Mouse (Mus musculus): ENCODE measurements around the gene Olfr104-ps. TPM values are rescaled to one million over a fixed set of nuclear protein-coding genes. Genes with fewer than 3 reads are reported as not detected.

Gene Olfr104-ps
- total RNA-seq (2023): not detected in 2 replicates

DNA sequence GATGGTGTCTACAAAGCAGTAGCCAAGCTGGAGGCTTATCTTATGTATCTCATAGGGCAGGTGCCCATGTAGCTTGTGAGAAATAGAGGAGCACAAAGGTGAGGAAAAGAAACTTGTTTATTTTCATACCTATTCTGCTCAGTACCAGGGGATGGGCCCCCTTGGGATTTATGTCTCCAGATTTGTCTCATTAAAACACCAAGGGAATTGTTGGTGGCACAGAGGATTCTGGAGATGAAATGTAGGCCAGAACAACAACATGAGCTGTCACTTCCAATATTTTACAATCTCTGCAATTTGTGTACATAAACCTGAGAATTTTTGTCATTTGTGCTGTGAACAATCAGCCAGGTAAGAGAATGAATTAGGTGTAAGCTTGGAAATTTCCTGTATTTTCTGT is at the start of gene Olfr104-ps:
Gene Olfr104-ps, plus strand, starts transcription at position 301 of the 400 bp plus-strand sequence.

DNA sequence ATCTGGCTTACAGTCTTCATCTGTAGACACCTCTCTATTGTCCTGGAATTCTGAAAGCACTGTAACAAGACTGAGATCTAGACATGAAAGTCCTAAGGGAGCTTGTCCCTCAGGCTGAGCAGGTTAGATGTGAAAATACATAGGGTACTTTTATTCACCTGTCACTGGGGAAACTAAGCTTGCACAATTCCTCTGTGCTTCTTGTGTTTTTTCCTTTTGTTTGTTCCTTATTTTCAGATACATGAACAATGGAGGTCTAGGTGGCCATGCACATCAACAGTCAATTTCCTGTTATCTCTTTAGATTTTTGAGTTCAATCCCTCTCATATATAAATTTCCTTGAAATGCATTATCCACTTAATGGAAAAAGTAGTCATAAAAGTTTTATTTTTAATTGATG is 42.4 kb upstream of the Olfr104-ps start, which contains the start of gene Olfr102:
Gene Olfr102, minus strand, starts transcription at position 101 of the 400 bp plus-strand sequence.

DNA sequence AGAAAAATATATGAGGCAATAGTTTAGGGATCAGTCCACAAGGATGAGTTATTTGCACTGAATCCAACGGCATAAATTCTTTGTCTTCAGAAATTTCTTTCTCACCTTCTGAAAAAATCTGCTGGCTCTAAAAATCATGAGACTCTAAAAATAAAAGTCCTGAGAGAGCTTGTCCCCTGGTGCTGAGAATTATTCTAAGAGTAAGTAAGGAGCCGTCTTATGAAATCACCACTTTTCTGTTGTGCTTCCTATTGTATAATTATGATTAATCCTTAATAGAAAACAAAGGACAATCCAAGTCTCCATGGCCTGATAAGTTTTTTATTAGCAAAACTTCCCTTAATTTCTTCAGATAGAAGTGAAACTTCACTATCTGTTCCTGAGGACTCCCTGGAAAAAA is 19.8 kb upstream of the Olfr104-ps start, which contains the start of gene Olfr103:
Gene Olfr103, minus strand, starts transcription at position 101 of the 400 bp plus-strand sequence.

DNA sequence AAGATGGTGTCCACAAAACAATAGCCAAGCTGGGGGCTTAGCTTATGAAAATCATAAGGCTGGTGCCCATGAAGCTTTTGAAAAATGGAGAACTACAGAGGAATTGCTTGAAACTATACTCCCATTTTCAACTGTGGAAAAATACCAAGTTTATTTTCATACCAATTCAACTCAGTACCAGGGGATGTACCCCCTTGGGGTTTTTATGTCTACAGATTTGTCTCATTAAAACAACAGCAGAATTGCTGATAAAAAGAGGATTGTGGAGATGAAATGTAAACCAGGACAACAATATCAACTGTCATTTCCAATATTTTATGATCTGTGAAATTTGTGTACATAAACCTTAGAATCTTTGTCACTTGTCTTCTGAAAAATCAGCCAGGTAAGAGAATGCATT is 19.4 kb downstream of the Olfr104-ps start, which contains the start of gene Olfr105-ps:
Gene Olfr105-ps, plus strand, starts transcription at position 301 of the 400 bp plus-strand sequence.

DNA sequence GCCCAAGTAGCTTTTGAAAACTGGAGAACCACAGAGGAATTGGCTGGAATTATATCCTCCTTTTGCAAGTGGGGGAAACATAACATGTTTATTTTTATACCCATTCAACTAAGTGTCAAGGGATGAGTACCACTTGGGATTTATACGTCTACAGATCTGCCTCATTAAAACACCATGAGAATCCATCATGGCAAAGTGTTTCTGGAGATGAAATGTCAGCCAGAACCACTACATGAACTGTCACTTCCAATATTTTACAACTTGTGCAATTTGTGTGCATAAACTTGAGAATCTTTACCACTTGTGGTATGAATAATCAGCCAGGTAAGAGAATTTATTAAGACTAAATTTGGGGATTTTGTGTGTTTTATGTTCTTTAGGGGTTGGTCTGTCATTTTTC is 30.7 kb downstream of the Olfr104-ps start, which contains the start of gene Olfr106-ps:
Gene Olfr106-ps, plus strand, starts transcription at position 301 of the 400 bp plus-strand sequence.

DNA sequence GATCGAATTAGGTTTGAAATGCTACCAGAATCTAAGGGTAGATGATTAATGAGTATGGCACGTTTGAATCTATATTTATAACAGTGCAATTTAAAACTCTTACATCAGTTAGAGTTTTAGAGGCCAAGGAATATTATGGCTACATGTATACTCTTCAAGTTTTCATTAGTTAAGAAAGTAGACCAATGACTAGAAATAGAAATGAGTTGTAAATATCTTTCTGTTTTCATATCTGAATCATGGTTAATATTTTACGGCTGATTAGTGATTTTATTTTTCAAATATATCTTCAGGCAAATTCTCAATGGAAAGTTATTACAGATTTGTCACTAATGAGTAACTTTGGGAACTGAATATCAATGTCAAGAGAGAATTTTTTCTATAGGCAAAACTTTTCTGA is 39.5 kb downstream of the Olfr104-ps start, which contains the start of gene Olfr107:
Gene Olfr107, plus strand, starts transcription at position 301 of the 400 bp plus-strand sequence.

Other genes with a start within 250 kb of the Olfr104-ps start
- not detected in 2 replicates for gene Olfr92, start 239.5 kb upstream of the Olfr104-ps start, total RNA-seq (2023)
- not detected in 2 replicates for gene Olfr93, start 198.1 kb upstream of the Olfr104-ps start, total RNA-seq (2023)
- gene Ubd, start 165.7 kb upstream of the Olfr104-ps start, total RNA-seq (2023): not detected in 2 replicates
- gene Olfr94, start 158.6 kb upstream of the Olfr104-ps start, total RNA-seq (2023): not detected in 2 replicates
- gene Olfr95, start 146.5 kb upstream of the Olfr104-ps start, total RNA-seq (2023): not detected in 2 replicates
- gene Olfr96, start 139.4 kb upstream of the Olfr104-ps start, total RNA-seq (2023): not detected in 2 replicates
- not detected in 2 replicates for gene Olfr97, start 122.3 kb upstream of the Olfr104-ps start, total RNA-seq (2023)
- not detected in 2 replicates for gene Olfr98, start 95.8 kb upstream of the Olfr104-ps start, total RNA-seq (2023)
- gene H2-M3, start 89.4 kb upstream of the Olfr104-ps start, total RNA-seq (2023): 4.4 and 4.6 TPM in 2 replicates
- not detected in 2 replicates for gene Olfr99, start 76.1 kb upstream of the Olfr104-ps start, total RNA-seq (2023)
- gene Olfr101, start 55.3 kb upstream of the Olfr104-ps start, total RNA-seq (2023): not detected in 2 replicates
- not detected in 2 replicates for gene Olfr102, start 42.5 kb upstream of the Olfr104-ps start, total RNA-seq (2023)
- not detected in 2 replicates for gene Olfr103, start 19.9 kb upstream of the Olfr104-ps start, total RNA-seq (2023)
- gene Olfr105-ps, start 19.5 kb downstream of the Olfr104-ps start, total RNA-seq (2023): not detected in 2 replicates
- gene Olfr106-ps, start 30.8 kb downstream of the Olfr104-ps start, total RNA-seq (2023): not detected in 2 replicates
- not detected in 2 replicates for gene Olfr107, start 39.6 kb downstream of the Olfr104-ps start, total RNA-seq (2023)
- gene Olfr108, start 85.9 kb downstream of the Olfr104-ps start, total RNA-seq (2023): not detected in 2 replicates
- gene Olfr109, start 99.3 kb downstream of the Olfr104-ps start, total RNA-seq (2023): not detected in 2 replicates
- not detected in 2 replicates for gene H2-M2, start 124.0 kb downstream of the Olfr104-ps start, total RNA-seq (2023)
- gene Olfr110, start 132.9 kb downstream of the Olfr104-ps start, total RNA-seq (2023): not detected in 2 replicates
- gene Olfr111, start 148.4 kb downstream of the Olfr104-ps start, total RNA-seq (2023): not detected in 2 replicates
- not detected in 2 replicates for gene Olfr112, start 209.9 kb downstream of the Olfr104-ps start, total RNA-seq (2023)
- not detected in 2 replicates for gene Olfr113, start 218.1 kb downstream of the Olfr104-ps start, total RNA-seq (2023)
- gene Olfr114, start 233.2 kb downstream of the Olfr104-ps start, total RNA-seq (2023): not detected in 2 replicates

Data from neutrophil, adult 65 days (primary cell).